Mouse (Mus musculus): Measurements from ENCODE around the gene Glis2. TPM values are rescaled to one million over a fixed set of nuclear protein-coding genes. Genes with fewer than 3 reads are reported as not detected.
A peak's percentile ranks its signal among the peaks of the same experiment; 100 is the strongest.

The Glis2 gene
- polyA plus RNA-seq, 1 experiment: 19.5 TPM

- no peak for DNase-seq
- no peaks in the 10 kb centered on the region; the same call in 1 of the 2 replicates for H3K4me1 ChIP-seq (ENCODE audit: control insufficient read depth, insufficient read depth, low read length)
- 90% methylated on average over 3 of the region's 3 CpGs for WGBS
- no peak overlapping the region for H3K27ac ChIP-seq (ENCODE audit: insufficient read depth, low read length)
- no peak overlapping the region for H3K4me3 ChIP-seq (replicated peaks; ENCODE audit: insufficient read depth, low read depth, low read length)
- no peak for TF ChIP-seq CTCF (IDR thresholded peaks at IDR 0.05; ENCODE audit: borderline replicate concordance, insufficient read depth, low read depth, low read length)
- H3K27me3 ChIP-seq (ENCODE audit: control insufficient read depth, insufficient read depth, low read length): no peaks in the 10 kb centered on the region
These were observed 39.1 kb downstream of the Glis2 start for GRCm38 (mm10) chr16:4633661-4634060.

DNA sequence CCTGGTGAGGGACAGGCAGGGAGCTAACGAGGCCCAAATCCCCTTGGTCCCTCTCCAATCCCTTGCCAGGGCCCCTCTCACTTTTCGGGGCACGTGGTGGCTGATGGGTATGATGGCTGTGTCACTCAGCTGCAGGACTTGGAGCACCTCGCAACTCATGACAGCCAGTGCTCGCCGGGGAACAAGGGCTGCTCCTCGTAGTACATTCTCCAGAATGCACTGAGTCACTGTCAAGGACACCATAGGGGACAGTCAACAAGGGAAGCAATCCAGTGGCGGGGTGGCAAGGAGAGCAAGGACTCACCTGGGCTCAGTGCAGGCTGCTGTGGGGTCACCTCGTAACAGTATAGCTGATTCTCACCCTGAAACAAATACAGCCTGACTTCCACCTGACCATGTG, 40.2 kb downstream of the Glis2 start:
- Histone ChIP-seq H3K27ac (ENCODE audit: insufficient read depth, low read length) (no peak overlapping the region), H3K4me3 (replicated peaks; ENCODE audit: insufficient read depth, low read depth, low read length) (no peak overlapping the region), H3K27me3 (ENCODE audit: control insufficient read depth, insufficient read depth, low read length) (no peaks in the 10 kb centered on the region), H3K4me1 (ENCODE audit: control insufficient read depth, insufficient read depth, low read length) (no peaks in the 10 kb centered on the region; the same call in 1 of the 2 replicates)
- TF ChIP-seq POLR2A (IDR thresholded peaks at IDR 0.05; ENCODE audit: borderline replicate concordance, insufficient read depth, low read length): no peak
- TF ChIP-seq CTCF (IDR thresholded peaks at IDR 0.05; ENCODE audit: borderline replicate concordance, insufficient read depth, low read depth, low read length): no peak
- DNase-seq: no peak
- WGBS: 78% methylated on average over 9 of the region's 9 CpGs

DNA sequence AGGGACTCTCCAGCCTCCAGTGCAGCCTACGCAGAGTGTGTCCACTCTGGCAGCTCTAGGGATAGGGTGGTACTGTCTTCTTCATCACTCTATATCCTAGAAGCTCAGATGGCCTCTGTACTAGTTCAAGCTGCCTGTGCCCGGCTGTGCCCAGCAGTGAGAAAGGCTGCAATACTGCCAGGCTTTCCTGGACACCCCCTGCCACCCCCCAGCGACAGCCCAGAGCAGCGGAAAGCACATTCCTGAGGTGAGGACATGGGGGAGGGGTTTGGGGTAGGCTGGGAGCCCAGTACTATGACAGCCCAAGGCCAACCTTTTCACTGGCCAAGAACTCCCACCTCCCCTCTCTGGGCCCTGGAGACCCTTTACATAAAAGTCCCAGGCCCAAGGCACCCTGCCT, 41.2 kb downstream of the Glis2 start:
- TF ChIP-seq CTCF (IDR thresholded peaks at IDR 0.05; ENCODE audit: borderline replicate concordance, insufficient read depth, low read depth, low read length) (no peak), POLR2A (IDR thresholded peaks at IDR 0.05; ENCODE audit: borderline replicate concordance, insufficient read depth, low read length) (no peak)
- no peak for DNase-seq
- Histone ChIP-seq H3K27ac (ENCODE audit: insufficient read depth, low read length) (no peak overlapping the region), H3K4me1 (ENCODE audit: control insufficient read depth, insufficient read depth, low read length) (no peaks in the 10 kb centered on the region), H3K4me3 (replicated peaks; ENCODE audit: insufficient read depth, low read depth, low read length) (no peak overlapping the region), H3K27me3 (ENCODE audit: control insufficient read depth, insufficient read depth, low read length) (no peaks in the 10 kb centered on the region)
- 59% methylated on average over 4 of the region's 4 CpGs for WGBS

DNA sequence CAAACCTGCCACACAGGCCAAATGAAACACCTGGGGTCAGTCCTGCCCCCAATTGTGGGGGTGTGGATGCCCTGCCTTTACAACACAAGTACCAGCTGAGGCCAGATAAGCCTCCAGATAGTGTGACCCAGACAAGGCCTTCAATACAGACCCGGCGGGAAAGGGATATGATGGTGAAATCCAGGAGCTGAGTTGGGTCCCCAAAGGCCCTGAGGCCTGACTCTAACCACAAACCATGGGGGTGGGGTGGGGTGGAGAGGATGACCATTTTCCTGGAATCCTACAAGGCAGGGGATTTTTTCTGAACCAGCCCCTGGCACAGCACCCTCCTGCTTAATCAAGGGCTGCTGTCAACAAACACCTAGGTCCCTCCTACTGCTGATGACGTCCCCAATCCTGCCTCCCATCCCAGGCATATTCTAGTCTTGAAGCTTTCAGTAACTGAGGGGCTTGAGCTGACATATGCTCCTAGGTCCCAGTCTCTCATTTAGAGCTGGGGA, 44.4 kb downstream of the Glis2 start:
- TF ChIP-seq CTCF (IDR thresholded peaks at IDR 0.05; ENCODE audit: borderline replicate concordance, insufficient read depth, low read depth, low read length): no peak
- WGBS: 96% methylated on average over 3 of the region's 3 CpGs
- Histone ChIP-seq H3K27ac (ENCODE audit: insufficient read depth, low read length) (no peak overlapping the region), H3K4me3 (replicated peaks; ENCODE audit: insufficient read depth, low read depth, low read length) (no peak overlapping the region), H3K27me3 (ENCODE audit: control insufficient read depth, insufficient read depth, low read length) (no peaks in the 10 kb centered on the region), H3K4me1 (ENCODE audit: control insufficient read depth, insufficient read depth, low read length) (peaks cover 14% of the 10 kb centered on the region)
- no peak for DNase-seq

- no peak for TF ChIP-seq POLR2A (IDR thresholded peaks at IDR 0.05; ENCODE audit: borderline replicate concordance, insufficient read depth, low read length)
- TF ChIP-seq CTCF (IDR thresholded peaks at IDR 0.05; ENCODE audit: borderline replicate concordance, insufficient read depth, low read depth, low read length): no peak
- Histone ChIP-seq H3K27me3 (ENCODE audit: control insufficient read depth, insufficient read depth, low read length) (no peaks in the 10 kb centered on the region), H3K27ac (ENCODE audit: insufficient read depth, low read length) (no peak within 1 kb of the TSS), H3K4me3 (replicated peaks; ENCODE audit: insufficient read depth, low read depth, low read length) (no peak within 1 kb of the TSS), H3K4me1 (ENCODE audit: control insufficient read depth, insufficient read depth, low read length) (peaks cover 20% of the 10 kb centered on the region)
- peak in 1 of 2 experiments; percentile 37 for DNase-seq
- WGBS: 45% methylated on average over 22 of the region's 22 CpGs
These were observed 45.3 kb downstream of the Glis2 start, which contains the start of the genes Vasn and Dnaja3 for GRCm38 (mm10) chr16:4639831-4640237. Gene Vasn (plus strand): TSS chr16:4639941. Gene Dnaja3 (plus strand): TSS chr16:4639989.

GRCm38 (mm10) chr16:4640267-4641005, 45.9 kb downstream of the Glis2 start:
- H3K4me3 ChIP-seq (replicated peaks; ENCODE audit: insufficient read depth, low read depth, low read length): no peak overlapping the region
- TF ChIP-seq POLR2A (IDR thresholded peaks at IDR 0.05; ENCODE audit: borderline replicate concordance, insufficient read depth, low read length) (no peak), CTCF (IDR thresholded peaks at IDR 0.05; ENCODE audit: borderline replicate concordance, insufficient read depth, low read depth, low read length) (no peak)
- H3K4me1 ChIP-seq (ENCODE audit: control insufficient read depth, insufficient read depth, low read length): peaks cover 20% of the 10 kb centered on the region
- 62% methylated on average over 17 of the region's 17 CpGs for WGBS
- no peak overlapping the region for H3K27ac ChIP-seq (ENCODE audit: insufficient read depth, low read length)
- DNase-seq: no peak
- no peaks in the 10 kb centered on the region for H3K27me3 ChIP-seq (ENCODE audit: control insufficient read depth, insufficient read depth, low read length)

GRCm38 (mm10) chr16:4641119-4641838, 46.8 kb downstream of the Glis2 start:
- 70% methylated on average over 3 of the region's 3 CpGs for WGBS
- H3K4me1 ChIP-seq (ENCODE audit: control insufficient read depth, insufficient read depth, low read length): peaks cover 20% of the 10 kb centered on the region
- no peak for DNase-seq
- TF ChIP-seq CTCF (IDR thresholded peaks at IDR 0.05; ENCODE audit: borderline replicate concordance, insufficient read depth, low read depth, low read length): no peak
- no peak for TF ChIP-seq POLR2A (IDR thresholded peaks at IDR 0.05; ENCODE audit: borderline replicate concordance, insufficient read depth, low read length)
- H3K27ac ChIP-seq (ENCODE audit: insufficient read depth, low read length): no peak overlapping the region
- H3K4me3 ChIP-seq (replicated peaks; ENCODE audit: insufficient read depth, low read depth, low read length): no peak overlapping the region
- H3K27me3 ChIP-seq (ENCODE audit: control insufficient read depth, insufficient read depth, low read length): no peaks in the 10 kb centered on the region

DNA sequence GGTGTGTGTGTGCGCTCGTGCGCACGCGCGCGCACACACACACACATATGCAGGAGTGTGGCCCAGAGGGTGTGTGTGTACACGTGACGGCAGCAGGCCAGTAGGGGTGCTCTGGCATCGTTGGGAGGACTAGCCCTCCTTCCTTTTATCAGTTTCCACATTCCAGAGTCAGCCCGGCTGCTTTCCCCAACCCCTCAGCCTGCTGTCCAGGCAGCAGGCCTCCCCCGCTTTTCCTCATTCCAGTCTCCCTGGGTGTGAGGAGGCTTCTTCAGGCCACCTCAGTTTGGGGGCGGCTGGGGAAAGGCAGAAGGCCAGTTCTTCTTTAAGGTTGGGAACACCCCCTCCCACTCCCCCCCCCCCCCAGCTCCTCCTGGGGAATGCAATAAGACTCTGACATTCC, 47.7 kb downstream of the Glis2 start:
- H3K4me3 ChIP-seq (replicated peaks; ENCODE audit: insufficient read depth, low read depth, low read length): no peak overlapping the region

More for the DNA sequence above, 47.7 kb downstream of the Glis2 start:
- Histone ChIP-seq H3K27me3 (ENCODE audit: control insufficient read depth, insufficient read depth, low read length) (no peaks in the 10 kb centered on the region), H3K4me1 (ENCODE audit: control insufficient read depth, insufficient read depth, low read length) (peaks cover 20% of the 10 kb centered on the region), H3K27ac (ENCODE audit: insufficient read depth, low read length) (no peak overlapping the region)
- 81% methylated on average over 13 of the region's 13 CpGs for WGBS
- TF ChIP-seq POLR2A (IDR thresholded peaks at IDR 0.05; ENCODE audit: borderline replicate concordance, insufficient read depth, low read length) (no peak), CTCF (IDR thresholded peaks at IDR 0.05; ENCODE audit: borderline replicate concordance, insufficient read depth, low read depth, low read length) (no peak)
- peak in 1 of 2 experiments; percentile 10 for DNase-seq
